Mouse (Mus musculus): Measurements from ENCODE around the gene Gtpbp4. TPM values are rescaled to one million over a fixed set of nuclear protein-coding genes. Genes with fewer than 3 reads are reported as not detected.
"Not testable (repeated sequence)": the region's sequence is repeated elsewhere in the genome, so short reads cannot be mapped to it uniquely, and the experiment has no call there.

Gene Gtpbp4
- total RNA-seq, 2 experiments from 2014 or later = 37.2 to 41.0 TPM

GRCm38 (mm10) chr13:8972369-8972768 lies 23.5 kb downstream of the Gtpbp4 start:
- DNase-seq = no peak

- no peak for DNase-seq
Observed at GRCm38 (mm10) chr13:8967742-8968141, 28.1 kb downstream of the Gtpbp4 start.

DNA sequence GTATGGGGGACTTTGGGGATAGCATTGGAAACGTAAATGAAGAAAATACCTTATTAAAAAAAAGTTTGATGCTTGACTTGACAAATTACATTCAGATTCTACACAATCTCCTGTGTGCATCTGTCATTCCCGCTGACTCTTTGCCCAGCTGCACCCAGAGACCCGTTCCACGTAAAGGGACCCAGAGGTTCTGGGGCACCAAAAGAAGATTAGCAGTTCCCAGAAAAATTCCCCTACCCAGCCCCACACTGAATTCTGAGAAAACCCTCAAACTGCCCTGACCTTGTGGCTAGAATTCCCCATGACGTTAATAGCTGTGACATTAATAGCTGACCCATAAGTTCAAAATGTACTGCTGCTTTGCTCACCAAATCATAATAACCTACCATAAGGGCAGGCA lies 30.7 kb downstream of the Gtpbp4 start:
- DNase-seq = no peak

- not testable (repeated sequence) for DNase-seq
Observed at GRCm38 (mm10) chr13:8962266-8962665, 33.6 kb downstream of the Gtpbp4 start.

- not testable (repeated sequence) for DNase-seq
Observed at GRCm38 (mm10) chr13:8961128-8961888, 34.6 kb downstream of the Gtpbp4 start.

- not testable (repeated sequence) for DNase-seq
Observed at GRCm38 (mm10) chr13:8959554-8959953, 36.3 kb downstream of the Gtpbp4 start.

GRCm38 (mm10) chr13:8959058-8959457 lies 36.8 kb downstream of the Gtpbp4 start:
- not testable (repeated sequence) for DNase-seq

GRCm38 (mm10) chr13:8956873-8957272 lies 39.0 kb downstream of the Gtpbp4 start:
- DNase-seq = not testable (repeated sequence)

DNA sequence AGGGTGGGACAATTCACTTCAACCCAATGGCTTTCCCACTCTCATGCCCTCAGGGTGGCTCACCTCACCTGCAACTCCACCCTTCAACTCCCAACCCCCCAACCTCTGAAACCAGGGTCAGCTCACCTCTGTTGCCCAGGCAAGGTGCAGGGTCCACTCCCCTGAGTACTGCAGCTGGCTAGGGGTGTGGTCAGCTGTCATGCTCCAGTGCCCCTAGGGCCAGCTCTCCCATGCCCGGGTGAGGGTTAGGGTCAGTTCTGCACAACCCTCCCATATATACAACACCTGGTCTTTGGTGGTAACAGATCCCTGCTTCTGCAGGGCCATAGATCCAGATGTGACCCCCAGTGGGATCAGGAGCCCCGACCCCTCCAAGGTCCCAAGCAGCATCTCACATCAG lies 40.8 kb downstream of the Gtpbp4 start:
- DNase-seq = not testable (repeated sequence)

DNA sequence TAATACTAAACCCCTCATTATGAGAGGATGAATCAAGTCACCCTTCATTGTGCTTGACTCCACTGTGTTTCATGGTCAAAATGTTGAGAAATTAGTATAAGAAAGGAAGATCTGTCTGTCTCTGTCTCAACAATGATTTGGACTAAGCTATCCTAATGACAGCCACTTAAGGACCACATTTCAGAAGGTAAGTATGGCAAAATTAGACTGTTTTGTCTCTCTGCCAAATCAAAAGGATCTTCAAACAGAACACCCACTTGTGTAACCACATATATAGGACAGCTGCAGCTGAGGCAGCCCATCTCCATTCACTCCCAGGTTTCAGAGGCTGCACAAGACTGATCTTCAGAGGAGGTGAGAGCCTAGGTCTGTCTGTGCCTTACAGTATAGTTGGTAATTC lies 43.3 kb downstream of the Gtpbp4 start, which contains the start of gene Idi2:
Idi2 (plus strand) TSS at position 301 of the 400 bp plus-strand sequence.
- DNase-seq = not testable (repeated sequence)

DNA sequence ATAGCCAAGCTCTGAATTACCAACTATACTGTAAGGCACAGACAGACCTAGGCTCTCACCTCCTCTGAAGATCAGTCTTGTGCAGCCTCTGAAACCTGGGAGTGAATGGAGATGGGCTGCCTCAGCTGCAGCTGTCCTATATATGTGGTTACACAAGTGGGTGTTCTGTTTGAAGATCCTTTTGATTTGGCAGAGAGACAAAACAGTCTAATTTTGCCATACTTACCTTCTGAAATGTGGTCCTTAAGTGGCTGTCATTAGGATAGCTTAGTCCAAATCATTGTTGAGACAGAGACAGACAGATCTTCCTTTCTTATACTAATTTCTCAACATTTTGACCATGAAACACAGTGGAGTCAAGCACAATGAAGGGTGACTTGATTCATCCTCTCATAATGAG lies 47.8 kb downstream of the Gtpbp4 start, which contains the start of gene Gm9745:
Gm9745 (minus strand) TSS at position 101 of the 400 bp plus-strand sequence.
- DNase-seq = not testable (repeated sequence)

DNA sequence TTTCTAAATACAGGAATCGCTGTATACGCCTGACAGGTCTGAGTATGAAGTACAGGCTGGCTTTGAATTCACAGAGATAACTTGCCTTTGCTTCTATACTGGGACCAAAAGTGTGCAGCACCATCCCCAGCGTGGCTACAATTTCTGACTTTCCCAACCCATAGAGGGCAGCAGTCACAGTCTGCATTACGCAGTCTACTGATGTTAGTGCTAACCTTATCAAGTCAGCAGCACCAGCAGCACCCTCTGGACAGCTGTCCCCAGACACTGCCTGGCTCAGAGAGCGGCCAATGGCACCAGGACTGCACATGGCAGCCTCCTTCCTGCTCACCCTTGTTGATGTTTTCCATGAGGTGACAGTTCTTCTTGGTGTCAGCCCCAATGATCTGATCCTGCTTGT lies 52.1 kb downstream of the Gtpbp4 start:
- DNase-seq = not testable (repeated sequence)

DNA sequence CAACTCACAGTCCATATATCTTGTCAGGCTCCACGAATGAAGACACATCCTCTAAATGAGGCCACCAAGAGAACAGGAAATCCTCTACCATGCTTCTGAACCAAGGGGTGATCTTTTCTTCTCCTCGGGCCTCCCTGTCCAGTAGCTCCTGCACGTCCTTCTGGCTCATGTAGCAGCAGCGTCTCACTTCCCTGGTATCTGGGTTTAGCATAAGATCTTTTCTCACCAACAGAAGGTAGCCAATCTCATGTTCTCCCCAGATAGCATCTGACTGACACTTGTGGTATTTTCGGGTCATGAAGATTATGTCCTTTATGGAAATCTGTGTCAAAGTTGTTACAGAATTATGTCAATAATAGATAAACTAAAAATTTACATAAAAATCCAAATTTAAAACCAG lies 54.2 kb downstream of the Gtpbp4 start:
- DNase-seq = not testable (repeated sequence)

DNA sequence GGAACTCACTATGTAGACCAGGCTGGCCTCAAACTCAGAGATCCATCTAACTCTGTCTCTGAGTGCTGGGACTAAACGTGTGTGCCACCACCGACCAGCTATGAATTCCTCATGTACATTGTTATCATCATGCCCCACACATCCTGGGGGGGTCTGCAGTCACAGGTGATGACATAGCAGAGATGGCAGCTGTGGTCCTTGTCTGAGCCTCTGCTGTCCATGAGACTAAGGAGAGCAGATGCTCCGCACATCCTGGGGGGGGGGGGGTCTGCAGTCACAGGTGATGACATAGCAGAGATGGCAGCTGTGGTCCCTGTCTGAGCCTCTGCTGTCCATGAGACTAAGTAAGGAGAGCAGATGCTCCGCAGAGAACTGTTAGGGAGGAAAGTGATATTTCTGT lies 54.8 kb downstream of the Gtpbp4 start:
- not testable (repeated sequence) for DNase-seq

DNA sequence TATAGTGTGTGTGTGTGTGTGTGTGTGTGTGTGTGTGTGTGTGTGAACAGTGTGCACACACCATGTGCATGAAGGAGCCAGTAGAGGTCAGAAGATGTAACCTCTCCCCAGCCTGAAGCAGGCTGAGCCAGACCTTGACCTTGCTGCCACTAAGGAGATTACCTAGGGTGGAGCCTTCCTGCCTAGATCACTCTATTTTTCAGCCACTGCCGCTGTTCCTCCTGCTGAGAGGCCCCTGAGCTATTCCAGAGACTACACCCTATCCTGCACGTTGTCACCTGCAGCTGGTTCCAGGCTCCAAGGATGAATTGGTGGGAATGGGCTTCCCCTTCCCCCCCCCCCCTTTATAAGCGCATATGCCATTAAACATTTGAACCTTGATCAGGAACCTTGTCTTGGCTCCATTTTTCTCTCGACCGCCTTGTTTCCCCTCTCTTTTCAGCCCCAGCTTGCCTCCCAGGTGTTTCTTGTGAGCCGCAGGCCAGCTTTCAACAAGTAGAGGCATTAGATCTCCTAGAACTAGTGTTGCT lies 58.2 kb downstream of the Gtpbp4 start:
- DNase-seq = not testable (repeated sequence)

- no peak for DNase-seq
Observed at GRCm38 (mm10) chr13:8933499-8933898, 62.4 kb downstream of the Gtpbp4 start.

Small RNA genes within 50 kb of the gene (microRNA-seq; reads per million reads assigned to microRNA genes)
- 0 reads per million in 2 experiments for gene Gm22750

Other genes starting within 250 kb of the Gtpbp4 start
- 100 to 1,000 TPM in 1 of 2 experiments, 10 to 100 TPM in 1; 95.8 to 101 TPM for gene Wdr37, start 124.2 kb downstream of the Gtpbp4 start, total RNA-seq (2021)
- 10 to 100 TPM; 35.7 to 40.8 TPM for gene Idi1, start 110.6 kb downstream of the Gtpbp4 start, total RNA-seq (2021)
- gene Gm9745, start 47.9 kb downstream of the Gtpbp4 start, total RNA-seq (2021) = not detected
- not detected for gene Idi2, start 43.2 kb downstream of the Gtpbp4 start, total RNA-seq (2021)
- gene Larp4b, start 97.8 kb upstream of the Gtpbp4 start, total RNA-seq (2021) = 10 to 100 TPM; 68.8 to 73.1 TPM

Data from layer of hippocampus, postnatal 36 days (tissue).